Mouse (Mus musculus) brain, embryonic 14.5 days (tissue): ENCODE results near the gene Mbnl2.

ENCODE experiments used
- CTCF ChIP-seq: fragments of 200-500 bp; IDR thresholded peaks from 2 replicates; pipeline ENCODE4 v1.5.1; 2012; ENCODE audit warnings: inconsistent platforms, mild to moderate bottlenecking, moderate library complexity, borderline replicate concordance; ENCODE audit not compliant: insufficient read depth, insufficient read length; ENCODE audit errors: extremely low read depth
- POLR2A ChIP-seq: fragments of 200-500 bp; IDR thresholded peaks from 2 replicates; pipeline ENCODE4 v1.6.1; 2012; ENCODE audit warnings: mild to moderate bottlenecking, inconsistent platforms, borderline replicate concordance; ENCODE audit not compliant: poor library complexity, insufficient read depth, insufficient read length, severe bottlenecking; ENCODE audit errors: extremely low read depth

GRCm38 (mm10) chr14:120391701-120392100 lies 116.2 kb downstream of the Mbnl2 start:
- TF ChIP-seq CTCF (no peak), POLR2A (no peak)
